Mouse (Mus musculus) thymus, adult 18-20 months (tissue): ENCODE results near the gene Dnah6.

ENCODE experiments used
- DNase-seq, 2 experiments: peaks; one replicate each; pipeline ENCODE4 v3.0.0; 2022; ENCODE audit warnings: mixed read lengths in 2 of 2

The Dnah6 gene

DNA sequence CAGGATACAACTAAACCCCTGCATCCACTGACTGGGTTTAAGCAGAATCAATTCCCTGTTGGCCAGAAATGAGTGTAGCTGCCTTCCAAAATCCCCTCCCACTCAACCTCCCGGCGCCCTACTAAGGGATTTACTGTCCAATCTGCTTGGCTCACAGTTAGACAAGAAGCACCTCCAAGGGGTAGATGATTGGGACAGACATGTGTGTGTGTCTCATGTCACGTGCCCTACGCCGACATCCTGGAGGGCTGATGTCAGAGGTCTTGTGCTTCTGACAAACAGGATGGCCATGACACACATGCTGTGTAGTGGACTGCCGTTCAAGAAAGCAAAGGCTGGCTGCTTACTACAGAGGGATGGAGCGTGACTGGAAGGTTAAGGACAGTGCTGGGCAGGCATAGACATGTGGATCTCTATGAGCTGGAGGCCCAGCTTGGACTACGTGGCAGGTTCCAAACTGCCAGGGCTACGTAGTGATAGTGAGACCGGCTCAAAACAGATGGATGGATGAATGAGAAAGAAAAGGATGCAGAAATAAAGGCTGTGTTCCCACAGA, 202.6 kb downstream of the Dnah6 start:
- DNase-seq, result no peak

DNA sequence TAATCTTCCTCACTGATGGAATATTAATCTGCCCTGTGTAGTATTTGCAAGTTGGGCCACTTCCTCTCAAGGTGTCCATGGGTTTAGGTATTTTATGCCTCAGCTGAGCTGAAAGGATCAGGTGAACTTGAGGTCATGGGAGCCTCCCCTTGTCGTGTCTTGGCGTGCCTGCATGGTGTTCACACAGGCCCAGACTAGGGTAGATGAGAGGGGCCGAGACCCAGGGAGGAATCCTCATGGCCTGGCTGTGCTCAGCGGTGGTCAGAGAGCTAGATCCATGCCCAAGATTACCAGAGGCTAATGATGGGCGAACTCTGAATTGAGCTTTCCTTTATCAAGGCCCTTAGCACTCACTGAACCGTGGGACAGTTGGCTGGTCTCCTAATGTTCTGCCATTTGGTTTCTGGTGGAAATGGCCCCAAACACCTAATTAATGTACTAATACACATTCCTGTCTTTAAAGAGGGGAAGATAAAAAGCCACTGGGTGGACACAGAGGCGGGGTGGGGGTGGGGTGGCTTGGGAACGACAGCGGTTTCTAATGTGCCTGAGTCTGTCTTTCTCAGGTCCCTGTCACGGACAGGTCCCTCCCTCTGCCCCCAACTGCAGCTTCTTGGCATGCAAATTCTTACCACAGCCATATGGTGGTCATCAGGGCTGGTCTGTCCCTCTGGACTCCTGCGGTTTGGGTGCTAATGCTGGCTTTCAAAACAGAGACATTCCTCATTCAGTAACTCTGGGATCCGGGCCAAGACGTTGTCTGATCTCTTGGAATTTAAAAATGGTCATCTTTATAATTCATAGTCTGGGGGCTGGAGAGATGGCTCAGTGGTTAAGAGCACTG, 206.9 kb downstream of the Dnah6 start:
- DNase-seq, result no peak

DNA sequence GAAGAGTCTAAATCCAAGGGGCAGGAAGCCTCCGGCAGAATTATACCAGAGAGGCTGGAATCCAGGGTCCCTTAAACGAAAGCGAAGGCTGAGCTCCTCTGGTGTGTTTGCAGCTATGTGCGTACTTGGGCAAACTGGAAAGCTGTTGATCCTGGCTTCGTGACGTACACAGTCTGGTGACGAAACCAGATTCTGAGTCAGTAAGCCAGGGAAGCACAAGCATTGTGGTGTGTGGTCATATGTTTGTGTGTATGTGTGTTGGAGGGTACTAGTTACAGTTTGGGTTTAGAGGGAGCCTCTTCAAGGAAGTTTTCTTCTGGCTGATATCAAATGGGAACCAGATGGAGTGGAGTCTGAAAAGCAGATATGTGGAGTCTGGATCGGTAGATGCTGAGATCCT, 208.5 kb downstream of the Dnah6 start:
- no peak for DNase-seq

GRCm38 (mm10) chr6:73011827-73012226, 209.6 kb downstream of the Dnah6 start:
- DNase-seq, result no peak

GRCm38 (mm10) chr6:73010073-73010472, 211.4 kb downstream of the Dnah6 start:
- peak; percentile 38 to 42 for DNase-seq

GRCm38 (mm10) chr6:73003601-73004000, 217.8 kb downstream of the Dnah6 start:
- no peak for DNase-seq

- no peak for DNase-seq
These were observed 219.1 kb downstream of the Dnah6 start for GRCm38 (mm10) chr6:73002391-73002790.

DNA sequence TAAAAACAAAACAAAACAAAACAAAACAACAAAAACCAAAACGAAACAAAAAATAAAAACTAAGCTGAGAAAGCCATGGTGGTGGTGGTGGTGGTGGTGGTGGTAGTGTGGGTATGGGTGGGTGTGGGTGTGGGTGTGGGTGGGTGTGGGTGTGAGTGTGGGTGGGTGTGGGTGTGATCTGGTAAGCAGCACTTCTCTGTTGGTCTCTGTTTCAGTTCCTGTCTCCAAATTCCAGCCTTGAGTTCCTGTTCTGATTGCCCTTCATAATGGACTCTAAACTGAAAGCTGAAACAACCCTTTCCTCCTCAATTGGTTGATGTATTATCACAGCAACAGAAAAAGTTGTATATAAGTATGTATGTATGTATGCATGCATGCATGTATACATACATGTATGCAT, 222.6 kb downstream of the Dnah6 start:
- no peak for DNase-seq

GRCm38 (mm10) chr6:72993688-72994082, 227.8 kb downstream of the Dnah6 start:
- DNase-seq, result no peak

- DNase-seq, result peak; percentile 65 to 82
These were observed 228.3 kb downstream of the Dnah6 start for GRCm38 (mm10) chr6:72993054-72993687.

GRCm38 (mm10) chr6:72990206-72990605, 231.2 kb downstream of the Dnah6 start:
- no peak for DNase-seq

DNA sequence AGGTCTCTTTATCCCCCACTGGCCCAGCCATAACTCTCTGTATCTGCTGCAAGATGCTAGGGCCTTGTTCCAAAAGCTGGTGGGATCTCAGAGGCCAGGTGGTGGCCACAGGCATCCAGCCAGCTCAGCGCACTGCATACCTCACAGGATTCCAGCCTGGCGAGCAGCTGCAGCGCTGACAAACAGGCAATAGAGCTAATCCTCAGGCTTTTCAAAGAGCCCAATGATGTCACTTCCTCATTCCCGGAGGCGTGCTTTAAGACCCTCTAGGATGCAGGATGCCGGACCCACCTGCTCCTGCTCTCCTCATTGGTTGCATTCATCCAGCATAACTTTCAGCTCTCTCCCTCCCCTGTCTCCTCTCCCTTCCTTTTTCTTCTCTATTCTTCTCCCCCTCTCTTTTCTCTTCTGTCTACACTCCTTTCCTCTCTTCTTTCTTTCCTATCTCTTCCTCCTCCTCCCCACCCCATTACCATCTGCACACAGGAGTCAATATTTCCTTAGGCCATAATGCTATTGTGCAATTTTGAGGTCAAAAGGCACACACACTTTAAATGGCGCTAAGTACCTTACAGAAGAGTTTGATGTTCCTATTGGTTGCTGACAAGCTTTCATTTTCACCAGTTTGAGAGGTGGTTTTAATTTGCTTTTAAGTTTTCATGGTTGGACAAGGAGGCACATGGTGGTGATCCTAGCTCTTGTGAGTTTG, 232.3 kb downstream of the Dnah6 start:
- DNase-seq, result no peak

GRCm38 (mm10) chr6:72982506-72982905, 238.9 kb downstream of the Dnah6 start:
- DNase-seq, result no peak

- no peak for DNase-seq
These were observed 239.6 kb downstream of the Dnah6 start for GRCm38 (mm10) chr6:72981851-72982250.

- no peak for DNase-seq
These were observed 240.3 kb downstream of the Dnah6 start for GRCm38 (mm10) chr6:72981124-72981651.

- no peak for DNase-seq
These were observed 244.6 kb downstream of the Dnah6 start for GRCm38 (mm10) chr6:72976866-72977265.

- DNase-seq, result no peak
These were observed 250.4 kb downstream of the Dnah6 start for GRCm38 (mm10) chr6:72971074-72971473.

- no peak for DNase-seq
These were observed 251.7 kb downstream of the Dnah6 start for GRCm38 (mm10) chr6:72969787-72970186.
